Mouse (Mus musculus) E14TG2a.4 (cell line): ENCODE results near the gene Fxyd6.

ENCODE experiments used
- H3K27me3 ChIP-seq: 2 replicates; pipeline ENCODE4 v1.6.1; 2014; ENCODE audit warnings: low read length, control low read depth; ENCODE audit not compliant: insufficient read depth
- H3K36me3 ChIP-seq: 2 replicates; pipeline ENCODE4 v1.6.1; 2014; ENCODE audit warnings: low read length, control low read depth; ENCODE audit not compliant: insufficient read depth
- H3K4me1 ChIP-seq: replicated peaks from 2 replicates; pipeline ENCODE4 v1.6.1; 2014; ENCODE audit warnings: low read depth, low read length, control low read depth
- H3K4me3 ChIP-seq: replicated peaks from 2 replicates; pipeline ENCODE4 v1.5.1; 2014; ENCODE audit warnings: mild to moderate bottlenecking, low read length
- H3K9me3 ChIP-seq: 2 replicates; pipeline ENCODE4 v1.6.1; 2014; ENCODE audit warnings: low read length, control low read depth
- CTCF ChIP-seq: conservative IDR thresholded peaks from 2 replicates; pipeline ENCODE4 v1.5.1; 2014; ENCODE audit warnings: low read length
- NANOG ChIP-seq: IDR thresholded peaks from 2 replicates; pipeline ENCODE4 v1.6.1; 2014; ENCODE audit warnings: borderline replicate concordance, low read length, mixed read lengths
- POU5F1 ChIP-seq: IDR thresholded peaks from 2 replicates; pipeline ENCODE4 v1.6.1; 2014; ENCODE audit warnings: low read length, borderline replicate concordance

The Fxyd6 gene

DNA sequence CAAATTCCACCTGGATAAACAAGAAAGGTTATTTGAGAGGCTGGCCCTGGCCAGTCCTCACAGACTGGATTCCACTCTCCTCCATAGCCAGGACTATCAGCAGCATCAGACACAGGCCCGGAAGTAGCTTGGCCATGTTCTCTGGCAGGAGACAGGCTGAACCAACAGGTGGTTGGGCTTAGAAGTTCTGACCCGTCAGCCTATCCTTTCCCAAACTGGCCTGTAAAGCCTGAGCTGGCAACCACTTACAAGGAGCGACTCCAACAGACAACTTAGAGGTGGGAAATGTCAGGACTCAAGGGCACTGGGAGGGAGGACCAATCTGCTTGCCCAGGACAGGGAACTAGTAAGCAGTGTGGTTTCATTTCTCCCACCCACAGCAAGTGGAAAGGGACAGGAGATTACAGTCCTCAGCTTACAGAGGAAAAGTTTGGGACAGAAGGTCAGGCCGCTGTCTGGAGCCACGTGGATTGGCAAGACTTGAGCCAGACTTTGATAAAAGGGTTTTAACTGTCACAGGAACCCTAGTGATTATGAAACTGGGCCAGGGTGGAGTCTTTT, 1.6 kb upstream of the Fxyd6 start:
- Histone ChIP-seq H3K36me3 (peaks cover 19% of the 10 kb centered on the region), H3K4me1 (peaks cover 84% of the 10 kb centered on the region), H3K9me3 (no peaks in the 10 kb centered on the region), H3K27me3 (no peaks in the 10 kb centered on the region), H3K4me3 (0 out of 2 replicates have a peak overlapping the region, but pooled peaks have one; percentile 13)
- TF ChIP-seq NANOG: no peak
- no peak for TF ChIP-seq POU5F1
- no peak for TF ChIP-seq CTCF

DNA sequence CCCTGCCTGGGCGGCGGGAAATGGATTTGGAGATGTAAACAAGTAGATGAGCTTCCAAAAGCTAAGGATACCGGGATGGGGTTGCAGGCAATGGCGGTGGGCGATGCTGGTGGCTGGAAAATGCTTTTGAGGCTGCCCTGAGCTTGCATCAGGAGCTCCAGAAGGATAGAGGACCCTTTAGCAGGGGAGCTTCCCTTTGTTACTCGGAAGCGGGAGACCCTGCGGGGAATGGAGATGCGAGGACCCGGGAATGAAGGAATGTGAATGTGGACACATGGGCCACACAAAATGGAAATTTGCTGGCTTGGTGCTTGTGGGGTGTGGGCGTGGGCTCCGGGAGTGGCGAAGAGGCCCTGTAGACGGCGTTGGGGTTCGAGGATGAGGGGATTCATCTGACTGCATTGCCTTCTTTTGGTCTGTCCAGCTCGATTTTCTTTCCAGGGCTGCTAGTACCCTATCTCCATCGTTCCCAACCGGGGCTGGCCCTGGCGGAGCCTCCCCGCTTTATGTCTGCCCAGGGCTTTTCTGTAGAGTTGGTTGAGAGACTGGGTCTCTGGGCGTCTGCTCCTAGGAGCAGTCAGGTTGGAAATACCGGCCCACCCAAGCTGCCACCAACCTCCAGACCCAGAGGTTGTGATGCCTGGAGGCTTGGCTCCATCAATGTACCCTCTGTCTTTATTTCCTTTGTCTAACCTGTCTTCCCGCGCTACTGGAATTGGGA, 791 bp downstream of the Fxyd6 start:
- Histone ChIP-seq H3K27me3 (no peaks in the 10 kb centered on the region), H3K4me3 (peak overlapping the region; percentile 88), H3K36me3 (peaks cover 39% of the 10 kb centered on the region), H3K4me1 (peaks cover 91% of the 10 kb centered on the region), H3K9me3 (no peaks in the 10 kb centered on the region)
- TF ChIP-seq POU5F1: no peak

DNA sequence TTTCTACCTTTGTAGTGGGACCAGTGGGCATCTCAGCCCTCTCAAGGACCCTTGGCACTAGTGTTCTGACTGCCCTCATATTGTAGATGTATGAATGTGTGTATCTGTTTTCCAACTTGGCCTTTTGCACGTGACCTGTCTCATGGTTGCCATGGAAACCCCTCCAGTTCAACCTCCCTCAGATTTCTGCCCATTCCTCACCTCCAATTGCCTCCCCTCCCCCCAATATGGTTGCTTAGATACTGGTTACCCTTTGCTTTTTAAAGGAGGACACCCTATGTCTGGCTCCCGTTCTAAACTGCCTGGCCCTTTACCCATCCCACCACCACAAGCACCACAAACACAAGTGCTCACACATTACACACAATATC, 1.3 kb downstream of the Fxyd6 start:
- no peak for TF ChIP-seq NANOG
- TF ChIP-seq POU5F1: no peak
- no peak for TF ChIP-seq CTCF
- peak overlapping the region; percentile 88 for H3K4me3 ChIP-seq
- peaks cover 92% of the 10 kb centered on the region for H3K4me1 ChIP-seq
- peaks cover 44% of the 10 kb centered on the region for H3K36me3 ChIP-seq
- H3K9me3 ChIP-seq: no peaks in the 10 kb centered on the region
- no peaks in the 10 kb centered on the region for H3K27me3 ChIP-seq

DNA sequence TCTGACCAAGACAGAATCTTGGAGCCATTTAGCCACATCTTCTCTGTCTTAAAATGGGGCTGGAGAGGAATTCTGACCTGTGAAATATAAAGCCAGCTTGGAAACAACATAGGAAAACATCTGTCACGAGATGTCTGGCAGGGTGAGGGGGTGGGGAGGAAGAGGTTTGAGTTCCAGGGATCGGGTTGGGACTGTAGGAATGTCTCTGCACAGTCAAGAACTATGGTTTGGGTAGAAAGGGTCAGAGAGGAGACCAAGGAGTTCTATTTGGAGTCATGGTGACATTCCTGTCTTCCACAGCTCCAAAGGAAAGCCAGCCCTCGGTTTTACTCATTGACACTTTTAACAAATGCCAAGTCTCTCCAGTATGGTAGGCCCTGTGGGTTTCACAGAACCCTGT, 3.9 kb downstream of the Fxyd6 start:
- TF ChIP-seq POU5F1: no peak
- TF ChIP-seq CTCF: no peak
- no peak for TF ChIP-seq NANOG
- Histone ChIP-seq H3K9me3 (no peaks in the 10 kb centered on the region), H3K27me3 (no peaks in the 10 kb centered on the region), H3K4me3 (peak overlapping the region; percentile 35), H3K4me1 (peaks cover 92% of the 10 kb centered on the region), H3K36me3 (peaks cover 70% of the 10 kb centered on the region)

DNA sequence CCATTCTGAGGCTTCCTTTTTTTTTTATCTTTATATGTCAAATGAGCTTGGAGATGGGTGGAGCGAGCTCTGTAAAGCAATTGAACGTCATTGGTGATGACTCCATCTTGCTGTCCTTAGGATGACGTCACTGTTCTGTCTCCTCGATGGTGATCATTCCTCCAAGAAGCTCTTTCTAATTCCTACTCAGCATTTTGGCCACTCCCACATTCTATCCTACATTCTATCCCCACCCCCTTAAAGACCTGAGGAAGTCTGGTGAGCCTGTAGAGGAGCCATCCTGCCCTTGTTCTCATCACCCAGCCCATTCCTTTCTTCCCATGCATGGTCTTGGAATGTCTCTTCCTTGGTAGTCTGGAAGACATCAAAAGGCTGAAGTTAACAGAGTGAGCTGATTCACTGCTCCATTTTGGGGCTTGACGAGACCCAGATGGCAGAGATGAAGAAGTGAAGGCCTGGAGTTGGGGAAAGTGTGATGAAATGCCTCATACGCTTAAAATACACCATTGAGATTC, 5.1 kb downstream of the Fxyd6 start:
- Histone ChIP-seq H3K36me3 (peaks cover 81% of the 10 kb centered on the region), H3K9me3 (no peaks in the 10 kb centered on the region), H3K4me3 (0 out of 2 replicates have a peak overlapping the region, but pooled peaks have one; percentile 20), H3K4me1 (peaks cover 94% of the 10 kb centered on the region), H3K27me3 (no peaks in the 10 kb centered on the region)
- TF ChIP-seq POU5F1 (no peak), CTCF (no peak), NANOG (no peak)

DNA sequence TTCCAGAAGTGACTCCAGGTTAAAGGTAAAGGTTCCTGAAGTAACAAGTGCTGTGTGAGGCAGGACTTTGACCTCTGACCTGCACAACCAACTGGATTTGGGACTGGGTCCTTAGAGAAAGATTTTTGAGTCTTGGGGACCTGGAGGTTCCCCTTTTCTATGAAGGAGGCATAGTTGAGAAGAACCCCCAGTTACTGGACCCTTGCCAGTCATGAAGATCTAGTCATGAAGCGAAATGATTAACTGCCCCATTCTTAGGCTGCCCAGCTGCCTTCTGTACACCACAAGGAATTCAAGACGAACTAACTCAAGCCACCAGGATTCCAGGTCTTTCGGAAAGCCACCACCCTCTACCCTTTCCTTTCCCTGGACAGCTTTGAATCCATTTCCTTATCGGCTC, 6.4 kb downstream of the Fxyd6 start:
- no peak overlapping the region for H3K4me3 ChIP-seq
- peaks cover 95% of the 10 kb centered on the region for H3K36me3 ChIP-seq
- H3K4me1 ChIP-seq: peaks cover 100% of the 10 kb centered on the region
- H3K9me3 ChIP-seq: no peaks in the 10 kb centered on the region
- H3K27me3 ChIP-seq: no peaks in the 10 kb centered on the region
- TF ChIP-seq NANOG (no peak), POU5F1 (no peak), CTCF (no peak)

DNA sequence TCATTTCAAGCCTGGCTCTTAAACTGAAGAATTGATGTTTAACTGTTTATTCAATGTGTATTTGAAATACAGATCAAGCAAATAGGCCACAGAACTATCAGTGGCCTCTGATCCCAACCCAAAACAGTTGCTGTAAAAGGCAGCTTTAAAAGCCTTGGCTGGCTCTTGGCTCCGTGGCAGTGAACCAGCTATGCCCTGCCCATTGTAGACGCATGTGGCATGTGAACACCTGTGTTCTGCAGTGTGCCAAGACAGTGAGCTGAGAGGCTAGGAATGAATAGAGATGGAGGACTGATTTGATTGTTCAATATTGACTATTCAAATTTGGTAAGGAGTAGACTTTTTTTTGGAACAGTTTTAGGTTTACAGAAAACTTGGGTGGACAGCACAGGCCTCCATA, 6.9 kb downstream of the Fxyd6 start:
- no peak for TF ChIP-seq CTCF
- no peak for TF ChIP-seq POU5F1
- no peak for TF ChIP-seq NANOG
- Histone ChIP-seq H3K36me3 (peaks cover 95% of the 10 kb centered on the region), H3K9me3 (no peaks in the 10 kb centered on the region), H3K4me1 (peaks cover 100% of the 10 kb centered on the region), H3K4me3 (no peak overlapping the region), H3K27me3 (no peaks in the 10 kb centered on the region)

DNA sequence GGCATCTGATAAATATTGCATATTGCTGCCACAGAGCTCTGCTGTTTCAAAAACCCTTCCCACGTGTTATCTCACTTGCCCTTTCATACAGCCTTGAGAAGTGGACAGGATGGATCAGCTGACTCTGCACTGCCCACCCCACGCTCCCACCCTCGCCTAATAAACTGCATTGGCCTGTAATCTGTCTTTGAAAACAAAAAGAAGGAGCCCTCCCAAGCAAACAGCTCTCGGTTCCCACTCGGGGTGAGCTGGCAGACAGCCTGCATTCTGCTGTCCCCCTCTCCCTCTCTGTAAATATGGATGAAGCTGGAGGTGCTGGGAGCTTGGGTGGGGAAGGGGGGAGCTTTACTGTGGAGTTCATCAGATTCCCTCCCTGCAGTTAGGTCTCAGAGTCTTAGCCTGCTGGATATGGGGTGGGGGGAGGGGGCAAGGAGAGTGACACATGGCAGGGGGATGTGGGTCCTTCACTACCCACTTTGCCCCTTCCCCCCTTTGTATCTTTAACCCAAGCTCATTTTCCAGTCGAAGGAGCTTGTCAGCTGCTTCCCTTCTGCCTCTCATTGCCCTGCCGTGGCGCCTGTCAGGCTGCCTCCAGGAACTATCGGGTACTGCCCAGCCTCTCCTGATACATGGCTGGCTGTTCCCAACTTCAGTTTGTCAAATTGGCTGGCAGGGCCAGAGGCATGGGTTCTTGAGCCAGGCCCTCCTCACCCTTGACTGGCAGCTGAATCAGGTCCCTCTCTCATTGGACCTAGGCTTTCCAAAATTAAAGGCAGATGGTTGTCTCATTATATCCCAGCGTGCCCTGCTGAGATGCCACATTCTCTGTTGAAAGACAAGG, 10.6 kb downstream of the Fxyd6 start:
- Histone ChIP-seq H3K9me3 (no peaks in the 10 kb centered on the region), H3K4me3 (no peak overlapping the region), H3K27me3 (no peaks in the 10 kb centered on the region), H3K4me1 (peaks cover 94% of the 10 kb centered on the region), H3K36me3 (peaks cover 92% of the 10 kb centered on the region)
- TF ChIP-seq POU5F1: no peak
